Mouse (Mus musculus): ENCODE results near the gene Kmt2d.

DNA sequence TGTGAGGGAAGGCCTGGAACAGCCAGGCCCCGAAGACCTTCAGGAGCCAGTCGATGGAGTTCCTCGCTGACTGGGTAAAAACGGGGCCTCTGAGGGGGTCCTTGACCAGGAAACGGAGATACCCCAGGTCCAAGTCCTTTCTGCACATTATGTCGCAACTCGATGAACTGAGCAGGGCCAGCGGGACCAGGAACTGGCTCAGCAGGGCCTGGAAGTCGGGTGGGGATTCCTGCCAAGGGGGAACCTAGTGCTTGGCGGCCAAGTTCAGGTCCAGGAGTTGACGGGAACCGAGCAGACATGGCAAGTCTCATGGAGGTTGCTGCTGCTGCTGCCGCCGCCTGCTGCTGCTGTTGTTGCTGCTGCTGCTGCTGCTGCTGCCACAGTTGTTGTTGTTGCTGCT lies 20.3 kb downstream of the Kmt2d start:
- no peak for TF ChIP-seq CTCF (IDR thresholded peaks at IDR 0.05; ENCODE audit: low read depth)
- TF ChIP-seq EP300 (optimal IDR thresholded peaks at IDR 0.05) = no peak
